Mouse (Mus musculus): ENCODE results near the gene Olfr843.

The Olfr843 gene

GRCm38 (mm10) chr9:19251887-19252286, at the start of gene Olfr843:
Gene Olfr843 (minus strand): TSS chr9:19251987.
- no peak for DNase-seq (ENCODE audit: low spot score)
